Mouse (Mus musculus) c-Kit-positive CD71-positive TER-119-negative erythroid progenitor cells, embryonic 14.5 days (primary cell): Measurements from ENCODE around the gene Gm36176.

Experiments
- DNase-seq: peaks from one replicate; pipeline ENCODE4 v3.0.0-alpha.2; 2013; ENCODE audit warnings: low read depth

Gm36176 gene

GRCm38 (mm10) chr10:77882553-77882952 is 36.0 kb downstream of the Gm36176 start:
- DNase-seq, result no peak

- no peak for DNase-seq
Measured at GRCm38 (mm10) chr10:77886007-77886747, 39.6 kb downstream of the Gm36176 start.

GRCm38 (mm10) chr10:77890987-77891565 is 44.5 kb downstream of the Gm36176 start:
- no peak for DNase-seq

DNA sequence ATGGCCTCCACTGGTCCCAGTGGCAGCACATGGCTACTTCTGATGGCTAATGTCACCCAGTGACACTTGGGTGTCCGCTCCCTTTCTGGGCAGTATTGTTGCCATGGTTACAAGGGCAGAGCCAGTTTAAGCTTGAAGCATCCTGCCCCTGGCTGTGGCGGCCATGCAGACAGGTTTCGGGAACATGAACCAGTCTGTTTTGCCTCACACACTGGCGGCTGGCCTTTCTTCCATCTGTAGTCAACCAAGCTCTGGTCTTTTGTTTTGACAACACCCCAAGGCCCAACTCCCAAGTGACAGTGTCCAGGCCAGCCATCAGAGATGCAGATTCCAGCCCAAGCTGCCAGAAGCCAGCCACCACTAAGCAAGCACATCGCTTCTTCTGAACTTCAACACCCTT is 49.0 kb downstream of the Gm36176 start:
- DNase-seq, result no peak
